Mouse (Mus musculus): Measurements from ENCODE around the gene Gpr141. TPM values are rescaled to one million over a fixed set of nuclear protein-coding genes. Genes with fewer than 3 reads are reported as not detected.

The Gpr141 gene
- polyA plus RNA-seq, 1 experiment from 2014 or later: 0.11 TPM

Other genes starting within 250 kb of the Gpr141 start
- gene Epdr1, start 204.3 kb downstream of the Gpr141 start, polyA plus RNA-seq (2014; fragmentation: Nextera tagmentation; extraction: Ambion mirVana): 35.5 and 35.9 TPM in 2 replicates
- gene Sfrp4, start 201.2 kb downstream of the Gpr141 start, polyA plus RNA-seq (2014; fragmentation: Nextera tagmentation; extraction: Ambion mirVana): 0.46 and 0.72 TPM in 2 replicates
- 0.51 and 0.82 TPM in 2 replicates for gene Nme8, start 126.5 kb downstream of the Gpr141 start, polyA plus RNA-seq (2014; fragmentation: Nextera tagmentation; extraction: Ambion mirVana)

All from heart, embryonic 14.5 days (tissue).